Mouse (Mus musculus): ENCODE data around the gene Nbeal2. TPM values are rescaled to one million over a fixed set of nuclear protein-coding genes. Genes with fewer than 3 reads are reported as not detected.

The Nbeal2 gene
- polyA plus RNA-seq, 1 experiment from 2014 or later = 2.9 TPM

DNA sequence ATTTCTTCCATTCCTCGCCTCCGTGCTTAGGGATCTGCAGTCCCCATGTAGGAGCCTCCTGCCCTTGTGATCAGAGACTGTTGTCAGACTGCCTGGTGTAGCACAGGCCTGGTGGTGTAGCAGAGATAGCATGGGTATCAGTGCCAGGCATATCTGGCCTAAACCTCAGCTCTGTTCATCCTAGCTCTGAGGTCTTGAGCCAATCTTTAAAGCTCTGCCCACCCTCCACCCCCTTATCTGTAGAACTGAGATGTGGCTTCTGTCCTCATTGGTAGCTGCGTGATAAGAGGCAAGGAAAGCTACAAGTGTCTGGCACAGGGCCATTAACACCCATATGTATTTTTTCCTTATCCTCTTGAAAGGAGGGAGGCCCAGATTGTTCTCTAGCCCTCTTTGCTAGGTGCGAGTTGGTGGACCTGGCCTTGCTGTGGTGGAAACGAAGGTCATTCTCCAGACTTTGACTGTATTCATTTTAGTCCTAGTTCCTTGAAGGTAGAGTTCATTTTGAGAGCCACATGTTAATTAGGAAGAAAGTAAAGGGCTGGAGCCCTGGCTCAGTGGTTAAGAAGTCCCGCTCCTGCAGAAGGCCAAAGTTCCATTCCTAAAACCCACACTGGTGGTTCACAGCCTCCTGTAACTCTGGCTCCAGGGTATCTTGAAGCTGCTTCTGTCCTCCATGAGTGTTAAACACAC, 14.8 kb upstream of the Nbeal2 start:
- WGBS = 85% methylated on average over 6 of the region's 6 CpGs
- no peak overlapping the region for H3K27ac ChIP-seq
- H3K36me3 ChIP-seq (ENCODE audit: insufficient read depth, low read length) = no peaks in the 10 kb centered on the region
- H3K9me3 ChIP-seq (replicated peaks; ENCODE audit: low read length) = no peaks in the 10 kb centered on the region
- DNase-seq (ENCODE audit: low spot score) (no peak), ATAC-seq (replicated peaks; ENCODE audit: low FRiP score, low read depth) (no peak)
- no peak overlapping the region for H3K4me3 ChIP-seq (replicated peaks; ENCODE audit: low read depth, low read length)
- H3K4me2 ChIP-seq (ENCODE audit: low read length) = no peak overlapping the region
- no peak overlapping the region for H3K9ac ChIP-seq (ENCODE audit: low read depth, low read length)
- TF ChIP-seq CTCF (IDR thresholded peaks at IDR 0.05; ENCODE audit: low read depth) = no peak
- no peaks in the 10 kb centered on the region for H3K27me3 ChIP-seq (ENCODE audit: insufficient read depth, low read length)
- H3K4me1 ChIP-seq (replicated peaks; ENCODE audit: insufficient read depth, low read length) = peaks cover 18% of the 10 kb centered on the region

DNA sequence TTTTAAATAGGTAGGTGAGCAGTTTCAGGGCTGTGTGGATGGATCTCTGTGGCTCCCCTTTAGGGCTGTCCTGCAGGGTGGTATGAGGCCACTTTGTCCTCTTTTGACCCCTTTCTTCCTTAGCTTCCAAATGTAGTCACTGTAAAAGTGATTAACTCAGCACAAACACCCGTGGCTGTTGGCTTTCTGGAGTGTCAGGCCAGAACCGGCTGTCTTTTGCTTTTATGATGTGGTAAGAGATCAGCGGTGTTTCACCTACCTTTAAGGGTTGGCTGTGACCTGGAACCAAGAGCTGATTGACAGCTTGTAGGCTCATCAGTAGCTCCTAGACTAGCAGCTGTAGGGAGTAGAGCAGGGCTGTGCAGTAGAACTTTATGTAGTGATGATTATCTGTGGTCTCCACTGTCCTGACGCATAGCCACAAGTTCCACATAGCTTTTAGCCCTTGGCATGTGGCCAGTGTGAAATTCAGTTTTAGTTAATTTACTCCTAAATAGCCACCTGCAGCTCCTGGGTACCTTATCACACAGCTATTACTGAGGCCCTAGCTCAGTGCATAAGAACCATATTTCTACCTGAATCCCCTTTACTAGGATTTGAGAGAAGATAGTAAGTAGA, 13.4 kb upstream of the Nbeal2 start:
- Histone ChIP-seq H3K27ac (peak overlapping the region; percentile 77; the same call in 1 of the 2 replicates), H3K9me3 (replicated peaks; ENCODE audit: low read length) (no peaks in the 10 kb centered on the region), H3K9ac (ENCODE audit: low read depth, low read length) (no peak overlapping the region), H3K4me2 (ENCODE audit: low read length) (no peak overlapping the region), H3K4me1 (replicated peaks; ENCODE audit: insufficient read depth, low read length) (peaks cover 18% of the 10 kb centered on the region), H3K27me3 (ENCODE audit: insufficient read depth, low read length) (no peaks in the 10 kb centered on the region), H3K36me3 (ENCODE audit: insufficient read depth, low read length) (no peaks in the 10 kb centered on the region), H3K4me3 (replicated peaks; ENCODE audit: low read depth, low read length) (no peak overlapping the region)
- no peak for DNase-seq (ENCODE audit: low spot score)
- 30% methylated on average over 4 of the region's 4 CpGs for WGBS
- peak; percentile 50; the same call in 1 of the 2 replicates for ATAC-seq (replicated peaks; ENCODE audit: low FRiP score, low read depth)
- no peak for TF ChIP-seq CTCF (IDR thresholded peaks at IDR 0.05; ENCODE audit: low read depth)

DNA sequence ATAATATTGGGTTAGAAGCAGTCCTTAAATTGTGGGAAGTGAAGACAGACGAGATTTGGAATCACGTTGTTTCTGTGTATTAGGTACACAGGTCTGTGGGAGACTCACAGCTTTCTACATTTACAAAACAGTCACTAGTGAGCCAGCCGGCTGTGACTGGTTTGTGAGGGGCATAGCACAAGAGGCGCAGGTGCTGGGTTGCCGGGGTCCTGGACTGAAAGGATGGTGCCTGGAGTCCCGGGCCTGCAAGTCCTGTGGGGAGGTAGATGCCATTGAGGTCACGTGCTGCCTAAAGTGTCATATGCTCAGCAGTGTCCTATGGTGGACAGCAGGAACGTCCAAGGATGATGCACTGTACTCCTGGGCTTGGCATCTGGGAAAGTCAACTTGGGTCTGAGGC, 12.4 kb upstream of the Nbeal2 start:
- 27% methylated on average over 8 of the region's 8 CpGs for WGBS
- Histone ChIP-seq H3K36me3 (ENCODE audit: insufficient read depth, low read length) (no peaks in the 10 kb centered on the region), H3K4me1 (replicated peaks; ENCODE audit: insufficient read depth, low read length) (peaks cover 18% of the 10 kb centered on the region), H3K4me2 (ENCODE audit: low read length) (peak overlapping the region; percentile 15; the same call in 1 of the 2 replicates), H3K27ac (peak overlapping the region; percentile 77; the same call in 1 of the 2 replicates), H3K4me3 (replicated peaks; ENCODE audit: low read depth, low read length) (no peak overlapping the region), H3K9me3 (replicated peaks; ENCODE audit: low read length) (no peaks in the 10 kb centered on the region), H3K9ac (ENCODE audit: low read depth, low read length) (0 out of 2 replicates have a peak overlapping the region, but pooled peaks have one; percentile 3), H3K27me3 (ENCODE audit: insufficient read depth, low read length) (no peaks in the 10 kb centered on the region)
- DNase-seq (ENCODE audit: low spot score) (no peak), ATAC-seq (replicated peaks; ENCODE audit: low FRiP score, low read depth) (peak; percentile 47)
- no peak for TF ChIP-seq CTCF (IDR thresholded peaks at IDR 0.05; ENCODE audit: low read depth)

DNA sequence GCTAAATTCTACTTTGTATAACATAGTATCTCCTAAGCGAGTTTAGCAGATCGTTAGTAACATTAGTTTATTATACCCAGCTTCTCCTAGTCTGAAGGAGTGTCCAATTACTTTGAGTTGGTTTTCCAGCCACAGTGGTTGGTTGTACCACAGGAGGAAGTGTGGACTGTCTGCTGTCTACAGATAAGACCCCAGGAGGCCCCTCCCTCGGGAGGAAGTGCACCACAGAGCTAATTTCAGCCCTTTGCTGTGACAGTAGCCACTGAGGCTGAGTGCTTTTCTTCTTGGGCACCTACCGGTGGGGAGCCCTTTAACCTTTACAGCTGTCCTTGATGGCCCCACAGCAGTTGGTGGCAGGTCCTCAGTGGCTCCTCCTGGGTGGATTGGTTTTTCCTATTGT, 12.0 kb upstream of the Nbeal2 start:
- DNase-seq (ENCODE audit: low spot score) (peak; percentile 58), ATAC-seq (replicated peaks; ENCODE audit: low FRiP score, low read depth) (no peak)
- 23% methylated on average over 4 of the region's 4 CpGs for WGBS
- Histone ChIP-seq H3K27ac (peak overlapping the region; percentile 77), H3K4me2 (ENCODE audit: low read length) (peak overlapping the region; percentile 15; the same call in 1 of the 2 replicates), H3K9ac (ENCODE audit: low read depth, low read length) (no peak overlapping the region), H3K4me1 (replicated peaks; ENCODE audit: insufficient read depth, low read length) (peaks cover 18% of the 10 kb centered on the region), H3K9me3 (replicated peaks; ENCODE audit: low read length) (no peaks in the 10 kb centered on the region), H3K27me3 (ENCODE audit: insufficient read depth, low read length) (no peaks in the 10 kb centered on the region), H3K36me3 (ENCODE audit: insufficient read depth, low read length) (no peaks in the 10 kb centered on the region), H3K4me3 (replicated peaks; ENCODE audit: low read depth, low read length) (no peak overlapping the region)
- no peak for TF ChIP-seq CTCF (IDR thresholded peaks at IDR 0.05; ENCODE audit: low read depth)

DNA sequence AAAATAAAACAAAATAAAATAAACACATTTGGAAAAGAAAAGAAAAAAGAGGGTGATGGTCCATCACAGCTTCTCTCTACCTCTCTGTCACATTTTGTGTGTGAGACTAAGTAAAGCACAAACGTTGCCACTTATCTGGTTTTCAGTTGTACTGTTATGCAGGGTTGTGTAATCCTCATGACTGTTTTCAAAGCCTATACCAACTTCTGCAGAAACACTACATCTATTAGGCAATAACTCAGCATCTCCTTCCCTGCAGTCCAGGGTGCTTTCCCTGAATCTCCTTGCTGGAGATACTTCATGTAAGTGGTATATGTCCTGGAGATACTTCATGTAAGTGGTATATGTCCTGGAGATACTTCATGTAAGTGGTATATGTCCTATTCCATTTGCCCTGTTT, 8.9 kb upstream of the Nbeal2 start:
- no peak overlapping the region for H3K9ac ChIP-seq (ENCODE audit: low read depth, low read length)
- H3K4me3 ChIP-seq (replicated peaks; ENCODE audit: low read depth, low read length) = no peak overlapping the region
- H3K4me1 ChIP-seq (replicated peaks; ENCODE audit: insufficient read depth, low read length) = peaks cover 16% of the 10 kb centered on the region
- WGBS = 81% methylated on average over 1 of the region's 1 CpGs
- TF ChIP-seq CTCF (IDR thresholded peaks at IDR 0.05; ENCODE audit: low read depth) = no peak
- H3K9me3 ChIP-seq (replicated peaks; ENCODE audit: low read length) = no peaks in the 10 kb centered on the region
- H3K36me3 ChIP-seq (ENCODE audit: insufficient read depth, low read length) = 0 out of 2 replicates have a peak, but pooled peaks cover 8% of the 10 kb centered on the region
- no peak for ATAC-seq (replicated peaks; ENCODE audit: low FRiP score, low read depth)
- DNase-seq (ENCODE audit: low spot score) = no peak
- H3K4me2 ChIP-seq (ENCODE audit: low read length) = no peak overlapping the region
- H3K27me3 ChIP-seq (ENCODE audit: insufficient read depth, low read length) = no peaks in the 10 kb centered on the region
- no peak overlapping the region for H3K27ac ChIP-seq

DNA sequence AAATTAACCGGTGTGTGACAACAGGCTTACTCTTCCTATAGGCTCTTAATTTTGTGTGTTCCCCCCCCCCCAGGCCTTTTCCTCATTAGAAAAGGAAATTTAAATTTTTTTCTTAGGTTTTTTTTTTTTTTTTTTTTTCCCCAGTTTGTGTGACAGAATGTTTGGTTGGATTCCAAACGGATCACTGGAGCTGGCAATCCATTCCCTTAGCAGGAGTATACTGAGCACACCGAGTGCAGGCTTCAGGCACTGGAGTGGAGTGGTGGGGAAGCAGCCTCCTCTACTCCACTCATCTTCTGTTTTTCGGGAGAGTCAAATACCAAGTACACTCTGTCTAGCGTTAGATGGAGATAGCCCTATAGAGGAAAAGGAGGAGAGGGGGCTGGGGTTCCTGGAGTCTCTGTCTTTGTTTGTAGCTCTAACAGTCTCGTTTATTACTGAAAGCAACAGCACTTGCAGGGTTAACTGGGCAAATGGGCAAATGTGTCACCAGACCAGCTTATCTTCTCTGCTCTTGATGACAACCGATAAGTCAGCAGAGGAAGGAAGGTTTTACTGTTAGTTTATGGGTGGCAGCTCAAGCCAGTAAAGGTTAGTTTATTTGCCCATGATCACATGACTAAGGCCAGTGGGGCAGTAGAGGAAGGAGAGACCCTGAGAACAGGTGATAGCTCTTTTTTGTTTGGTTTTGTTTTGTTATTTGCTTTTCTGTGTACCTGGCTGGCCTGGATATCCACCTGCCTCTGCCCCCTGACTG, 7.1 kb upstream of the Nbeal2 start:
- ATAC-seq (replicated peaks; ENCODE audit: low FRiP score, low read depth) = no peak
- H3K27ac ChIP-seq = no peak overlapping the region
- peaks cover 2% of the 10 kb centered on the region for H3K4me1 ChIP-seq (replicated peaks; ENCODE audit: insufficient read depth, low read length)
- H3K36me3 ChIP-seq (ENCODE audit: insufficient read depth, low read length) = 0 out of 2 replicates have a peak, but pooled peaks cover 8% of the 10 kb centered on the region
- no peak for TF ChIP-seq CTCF (IDR thresholded peaks at IDR 0.05; ENCODE audit: low read depth)
- H3K27me3 ChIP-seq (ENCODE audit: insufficient read depth, low read length) = no peaks in the 10 kb centered on the region
- H3K4me3 ChIP-seq (replicated peaks; ENCODE audit: low read depth, low read length) = no peak overlapping the region
- no peak overlapping the region for H3K4me2 ChIP-seq (ENCODE audit: low read length)
- 65% methylated on average over 7 of the region's 7 CpGs for WGBS
- no peaks in the 10 kb centered on the region for H3K9me3 ChIP-seq (replicated peaks; ENCODE audit: low read length)
- no peak overlapping the region for H3K9ac ChIP-seq (ENCODE audit: low read depth, low read length)
- DNase-seq (ENCODE audit: low spot score) = no peak
